Mouse (Mus musculus): ENCODE results near the gene Brpf3.

DNA sequence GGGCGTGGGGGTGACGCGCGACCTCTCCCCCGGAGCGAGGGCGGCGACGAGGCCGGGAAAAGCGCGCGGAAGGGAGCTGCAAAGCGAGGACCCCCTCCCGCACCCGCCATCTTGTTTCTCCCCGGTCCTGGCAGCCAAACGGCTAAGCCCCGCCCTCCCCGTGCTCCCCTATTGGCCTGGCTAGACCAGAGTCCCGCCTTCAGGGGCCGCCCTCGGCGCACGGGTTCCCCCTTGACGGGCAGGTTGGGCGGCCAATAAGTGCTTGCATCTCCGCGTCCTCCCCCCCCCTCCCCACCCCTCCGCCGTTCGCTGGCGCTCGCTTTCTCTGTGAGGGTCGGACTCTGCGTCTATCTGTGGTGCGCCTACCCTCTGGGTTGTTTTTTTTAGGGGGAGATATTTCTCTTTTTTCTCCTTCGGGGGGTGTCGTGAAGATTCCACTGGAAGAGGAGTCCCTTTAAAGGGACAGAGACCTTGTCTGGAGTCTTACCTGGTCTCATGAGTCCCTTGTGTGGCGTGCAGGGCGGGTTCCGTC is 650 bp downstream of the Brpf3 start:
- TF ChIP-seq CTCF (IDR thresholded peaks at IDR 0.05; ENCODE audit: extremely low read depth, insufficient read length, insufficient replicate concordance, low read depth, low read length) (no peak), POLR2A (IDR thresholded peaks at IDR 0.05; ENCODE audit: low read depth, low read length) (peak; percentile 90)

Data from small intestine, adult 2 months (tissue).